Mouse (Mus musculus) ES-E14 (cell line): ENCODE measurements around the gene Cyfip2.

ENCODE experiments used
- HCFC1 ChIP-seq: IDR thresholded peaks from 2 replicates; pipeline ENCODE4 v1.6.1; 2012; ENCODE audit warnings: low read length, inconsistent platforms, borderline replicate concordance; ENCODE audit not compliant: insufficient read depth
- ZC3H11A ChIP-seq: IDR thresholded peaks from 2 replicates; pipeline ENCODE4 v1.6.1; 2012; ENCODE audit warnings: low read depth, mild to moderate bottlenecking, inconsistent platforms, low read length, borderline replicate concordance
- ZNF384 ChIP-seq: IDR thresholded peaks from 2 replicates; pipeline ENCODE4 v1.6.1; 2012; ENCODE audit warnings: low read depth, low read length, inconsistent platforms

- TF ChIP-seq HCFC1, result no peak
- TF ChIP-seq ZNF384, result no peak
- TF ChIP-seq ZC3H11A, result no peak
Measured at GRCm38 (mm10) chr11:46312523-46313035, at the start of gene Cyfip2.
